Mouse (Mus musculus) forebrain, embryonic 13.5 days (tissue): ENCODE measurements around the gene Adam6b. TPM values are rescaled to one million over a fixed set of nuclear protein-coding genes. Genes with fewer than 3 reads are reported as not detected.
"Not testable (repeated sequence)": the region's sequence is repeated elsewhere in the genome, so short reads cannot be mapped to it uniquely, and the experiment has no call there.

Experiments
- ATAC-seq: fragments of 200-750 bp; cut with Nextera tagmentation; 2 replicates; pipeline ENCODE4 v1.8.0; 2017
- H3K27ac ChIP-seq: fragments of 300-500 bp; sonication (generic); 2 replicates; pipeline ENCODE4 v1.5.1; 2015; ENCODE audit warnings: inconsistent platforms, mild to moderate bottlenecking, moderate library complexity
- H3K27me3 ChIP-seq: fragments of 300-500 bp; sonication (generic); 2 replicates; pipeline ENCODE4 v1.6.1; 2015; ENCODE audit warnings: mild to moderate bottlenecking, inconsistent platforms
- H3K36me3 ChIP-seq: fragments of 300-500 bp; sonication (generic); 2 replicates; pipeline ENCODE4 v1.6.1; 2015; ENCODE audit warnings: mild to moderate bottlenecking, inconsistent platforms; ENCODE audit not compliant: poor library complexity, severe bottlenecking
- H3K4me1 ChIP-seq: fragments of 300-500 bp; sonication (generic); 2 replicates; pipeline ENCODE4 v1.6.1; 2015; ENCODE audit warnings: inconsistent platforms
- H3K4me2 ChIP-seq: fragments of 300-500 bp; sonication (generic); 2 replicates; pipeline ENCODE4 v1.6.1; 2015; ENCODE audit warnings: inconsistent platforms, mild to moderate bottlenecking, moderate library complexity
- H3K4me3 ChIP-seq: fragments of 300-500 bp; sonication (generic); 2 replicates; pipeline ENCODE4 v1.5.1; 2015; ENCODE audit warnings: mild to moderate bottlenecking, inconsistent platforms
- H3K9ac ChIP-seq: fragments of 300-500 bp; sonication (generic); 2 replicates; pipeline ENCODE4 v1.6.1; 2015; ENCODE audit warnings: mild to moderate bottlenecking, inconsistent platforms
- H3K9me3 ChIP-seq: fragments of 300-500 bp; sonication (generic); replicated peaks from 2 replicates; pipeline ENCODE4 v1.6.1; 2016; ENCODE audit warnings: inconsistent platforms
- WGBS: fragments of 180-500 bp; shearing (Covaris S2); methylation state at CpG from one replicate; pipeline ENCODE4 v1.1.7; 2015; 5-methylcytosine and 5-hydroxymethylcytosine counted together
- polyA plus RNA-seq: library from polyadenylated mRNA; unstranded; fragments of >200 nt; fragmentation: Nextera tagmentation; extraction: Ambion mirVana; gene quantifications from 2 replicates; pipeline ENCODE4 v1.2.1, GENCODE M21; 2015

Adam6b gene
- not detected in 2 replicates for polyA plus RNA-seq

DNA sequence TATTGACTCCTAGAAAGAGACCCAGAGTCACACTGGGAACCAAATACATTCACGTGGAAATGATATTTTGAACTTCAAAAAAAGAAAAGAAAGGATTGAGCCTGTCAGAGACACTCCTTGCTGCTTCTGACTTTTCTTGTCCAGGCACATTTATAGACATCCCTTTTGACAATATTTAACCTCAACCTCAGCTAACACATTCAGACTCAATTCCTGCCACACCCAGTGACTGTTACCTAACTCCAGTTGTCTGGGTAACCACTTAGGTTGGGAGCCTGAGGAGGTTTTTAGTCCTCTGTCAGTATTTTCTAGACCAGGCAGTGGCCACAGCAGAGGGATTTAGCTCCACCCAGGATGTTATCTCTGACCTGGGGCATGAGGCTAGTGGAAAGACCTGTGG is at the start of gene Adam6b:
Adam6b (plus strand) TSS at position 301 of the 400 bp plus-strand sequence.
- not testable (repeated sequence) for H3K27me3 ChIP-seq, H3K4me2 ChIP-seq, H3K36me3 ChIP-seq, H3K27ac ChIP-seq, H3K9ac ChIP-seq, ATAC-seq, H3K4me3 ChIP-seq, H3K4me1 ChIP-seq
- peaks cover 10% of the 10 kb centered on the region for H3K9me3 ChIP-seq
- WGBS: 67% methylated on average over 1 of the region's 1 CpGs

GRCm38 (mm10) chr12:113446061-113446460 is 43.2 kb upstream of the Adam6b start:
- no peaks in the 10 kb centered on the region for H3K4me1 ChIP-seq
- 96% methylated on average over 1 of the region's 1 CpGs for WGBS
- no peak overlapping the region for H3K27ac ChIP-seq
- H3K4me2 ChIP-seq: no peak overlapping the region
- H3K9ac ChIP-seq: no peak overlapping the region
- no peaks in the 10 kb centered on the region for H3K36me3 ChIP-seq
- ATAC-seq: no peak
- no peak overlapping the region for H3K4me3 ChIP-seq
- H3K9me3 ChIP-seq: peaks cover 5% of the 10 kb centered on the region; the same call in 1 of the 2 replicates
- H3K27me3 ChIP-seq: no peaks in the 10 kb centered on the region

GRCm38 (mm10) chr12:113476164-113476563 is 13.1 kb upstream of the Adam6b start:
- Histone ChIP-seq H3K27ac (no peak overlapping the region), H3K4me1 (no peaks in the 10 kb centered on the region), H3K36me3 (no peaks in the 10 kb centered on the region), H3K27me3 (no peaks in the 10 kb centered on the region), H3K4me2 (no peak overlapping the region), H3K4me3 (no peak overlapping the region), H3K9me3 (peaks cover 29% of the 10 kb centered on the region), H3K9ac (no peak overlapping the region)
- no peak for ATAC-seq
- 85% methylated on average over 2 of the region's 2 CpGs for WGBS

- H3K9ac ChIP-seq: no peak overlapping the region
- H3K9me3 ChIP-seq: peaks cover 30% of the 10 kb centered on the region
- no peak for ATAC-seq
- no peak overlapping the region for H3K4me3 ChIP-seq
- H3K27me3 ChIP-seq: no peaks in the 10 kb centered on the region
- no peak overlapping the region for H3K27ac ChIP-seq
- 71% methylated on average over 2 of the region's 2 CpGs for WGBS
- H3K4me1 ChIP-seq: no peaks in the 10 kb centered on the region
- H3K36me3 ChIP-seq: no peaks in the 10 kb centered on the region
- no peak overlapping the region for H3K4me2 ChIP-seq
Observed at GRCm38 (mm10) chr12:113482147-113482546, 7.2 kb upstream of the Adam6b start.

- Histone ChIP-seq H3K27me3 (no peaks in the 10 kb centered on the region), H3K4me3 (no peak overlapping the region), H3K36me3 (no peaks in the 10 kb centered on the region), H3K9ac (no peak overlapping the region), H3K4me1 (no peaks in the 10 kb centered on the region), H3K9me3 (peaks cover 33% of the 10 kb centered on the region), H3K27ac (no peak overlapping the region), H3K4me2 (no peak overlapping the region)
- WGBS: 49% methylated on average over 4 of the region's 4 CpGs
- no peak for ATAC-seq
Observed at GRCm38 (mm10) chr12:113482661-113483389, 6.5 kb upstream of the Adam6b start.

DNA sequence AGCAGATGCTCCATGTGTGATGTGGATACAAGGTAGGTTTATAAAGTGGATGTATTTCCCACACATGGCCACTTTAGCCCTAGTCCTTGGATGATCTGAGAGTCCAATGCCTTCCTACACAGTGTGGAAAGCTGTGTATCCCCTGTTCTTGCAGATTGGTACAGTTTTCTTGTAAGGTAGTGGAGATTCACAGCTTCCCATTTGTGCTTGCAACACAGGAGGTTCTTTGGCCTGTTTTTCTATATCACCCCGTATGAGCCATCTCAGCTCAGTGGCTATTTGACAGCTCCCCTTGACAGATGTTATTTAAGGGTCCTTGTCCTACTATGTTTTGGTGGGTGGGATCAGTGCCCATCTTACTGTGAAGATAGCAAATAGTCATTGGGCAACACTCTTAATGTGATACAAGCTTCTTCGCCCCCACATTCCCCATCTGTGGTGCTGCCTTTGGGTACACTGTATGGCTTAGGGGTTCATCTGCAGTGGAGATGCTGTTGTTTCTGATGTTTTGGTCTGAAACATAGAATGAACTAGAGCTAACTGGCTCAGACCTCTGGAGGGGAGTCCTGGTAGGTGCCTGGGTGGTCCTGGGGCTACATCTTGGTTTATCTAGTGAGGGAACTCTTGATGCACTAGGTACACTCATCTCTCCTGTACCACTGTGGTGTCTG is 5.7 kb upstream of the Adam6b start:
- no peak for ATAC-seq
- Histone ChIP-seq H3K4me2 (no peak overlapping the region), H3K9me3 (peaks cover 30% of the 10 kb centered on the region), H3K36me3 (no peaks in the 10 kb centered on the region), H3K4me1 (no peaks in the 10 kb centered on the region), H3K9ac (no peak overlapping the region), H3K4me3 (no peak overlapping the region), H3K27me3 (no peaks in the 10 kb centered on the region), H3K27ac (no peak overlapping the region)
- 91% methylated on average over 2 of the region's 2 CpGs for WGBS

DNA sequence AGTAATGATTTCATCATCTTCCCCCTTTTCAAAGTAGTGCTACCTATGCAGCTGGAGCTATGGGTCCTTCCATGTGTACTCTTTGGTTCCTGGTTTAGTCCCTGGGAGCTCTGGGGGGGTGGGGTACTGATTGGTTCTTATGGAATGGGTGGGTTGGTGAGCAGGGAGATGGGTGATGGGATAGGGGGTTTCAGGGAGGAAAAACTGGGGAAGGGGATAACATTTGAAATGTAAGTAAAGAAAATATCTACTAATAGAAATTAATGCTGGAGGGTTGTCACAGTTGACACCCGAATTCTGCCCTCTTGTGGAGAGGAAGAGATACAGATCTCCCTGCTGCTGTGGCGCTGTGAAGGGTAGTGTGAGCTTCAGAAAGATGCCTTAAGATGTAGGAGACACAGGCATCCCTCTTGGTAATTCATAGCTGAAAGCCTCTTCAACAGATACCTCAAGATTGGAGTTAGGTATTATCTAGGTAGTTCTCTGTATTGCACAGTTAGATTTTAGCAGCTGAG is 4.3 kb upstream of the Adam6b start:
- Histone ChIP-seq H3K4me1 (no peaks in the 10 kb centered on the region), H3K4me2 (no peak overlapping the region), H3K36me3 (no peaks in the 10 kb centered on the region), H3K9ac (no peak overlapping the region), H3K27ac (no peak overlapping the region), H3K9me3 (peaks cover 27% of the 10 kb centered on the region), H3K4me3 (no peak overlapping the region), H3K27me3 (no peaks in the 10 kb centered on the region)
- WGBS: 40% methylated on average over 2 of the region's 2 CpGs
- no peak for ATAC-seq

- H3K4me3 ChIP-seq, ATAC-seq, H3K4me2 ChIP-seq, H3K9me3 ChIP-seq, H3K36me3 ChIP-seq, H3K27ac ChIP-seq, H3K27me3 ChIP-seq, H3K4me1 ChIP-seq, H3K9ac ChIP-seq: not testable (repeated sequence)
Observed at GRCm38 (mm10) chr12:113487693-113488092, 1.6 kb upstream of the Adam6b start.

- Histone ChIP-seq H3K9me3 (peaks cover 46% of the 10 kb centered on the region), H3K27me3 (no peaks in the 10 kb centered on the region), H3K36me3 (no peaks in the 10 kb centered on the region), H3K4me2 (no peak overlapping the region), H3K9ac (no peak overlapping the region), H3K27ac (no peak overlapping the region), H3K4me3 (no peak overlapping the region), H3K4me1 (no peaks in the 10 kb centered on the region)
- WGBS: 79% methylated on average over 2 of the region's 2 CpGs
- no peak for ATAC-seq
Observed at GRCm38 (mm10) chr12:113525901-113526300, 36.6 kb downstream of the Adam6b start.

Other genes starting within 250 kb of the Adam6b start
- not detected in 2 replicates for gene Adam6a, start 54.4 kb downstream of the Adam6b start, polyA plus RNA-seq